Mouse (Mus musculus): ENCODE data around the gene Zkscan14. TPM values are rescaled to one million over a fixed set of nuclear protein-coding genes. Genes with fewer than 3 reads are reported as not detected.

The Zkscan14 gene
- total RNA-seq, 2 experiments from 2014 or later = 14.0 to 14.7 TPM

Other genes with a start within 250 kb of the Zkscan14 start
- gene Smurf1, start 236.0 kb downstream of the Zkscan14 start, total RNA-seq (2021) = 10 to 100 TPM; 24.7 to 28.4 TPM
- not detected for gene Gm4871, start 169.1 kb downstream of the Zkscan14 start, total RNA-seq (2021)
- not detected for gene 1700018F24Rik, start 158.9 kb downstream of the Zkscan14 start, total RNA-seq (2021)
- gene Arpc1a, start 118.0 kb downstream of the Zkscan14 start, total RNA-seq (2021) = 100 to 1,000 TPM; 114 to 121 TPM
- gene Kpna7, start 117.8 kb downstream of the Zkscan14 start, total RNA-seq (2021) = not detected
- 100 to 1,000 TPM; 226 to 243 TPM for gene Arpc1b, start 87.7 kb downstream of the Zkscan14 start, total RNA-seq (2021)
- 100 to 1,000 TPM; 106 to 108 TPM for gene Pdap1, start 61.6 kb downstream of the Zkscan14 start, total RNA-seq (2021)
- 100 to 1,000 TPM; 106 to 113 TPM for gene Bud31, start 61.5 kb downstream of the Zkscan14 start, total RNA-seq (2021)
- gene Ptcd1, start 34.8 kb downstream of the Zkscan14 start, total RNA-seq (2021) = 10 to 100 TPM; 29.2 to 32.0 TPM
- gene Cpsf4, start 34.7 kb downstream of the Zkscan14 start, total RNA-seq (2021) = 10 to 100 TPM; 28.0 to 29.0 TPM
- 100 to 1,000 TPM; 367 to 390 TPM for gene Atp5j2, start 9.8 kb downstream of the Zkscan14 start, total RNA-seq (2021)
- 10 to 100 TPM; 16.2 to 16.8 TPM for gene Zkscan5, start 2.7 kb upstream of the Zkscan14 start, total RNA-seq (2021)
- gene Zfp655, start 29.8 kb upstream of the Zkscan14 start, total RNA-seq (2021) = 10 to 100 TPM; 48.1 to 53.2 TPM
- 10 to 100 TPM; 26.5 to 29.3 TPM for gene Zscan25, start 78.6 kb upstream of the Zkscan14 start, total RNA-seq (2021)
- under 1 TPM; 0.25 to 0.40 TPM for gene Cyp3a57, start 143.4 kb upstream of the Zkscan14 start, total RNA-seq (2021)